Mouse (Mus musculus): ENCODE results near the gene Hsdl1. TPM values are rescaled to one million over a fixed set of nuclear protein-coding genes. Genes with fewer than 3 reads are reported as not detected.
A peak's percentile ranks its signal among the peaks of the same experiment; 100 is the strongest.

Hsdl1 gene
- polyA plus RNA-seq, 1 experiment from 2014 or later: 200 TPM

DNA sequence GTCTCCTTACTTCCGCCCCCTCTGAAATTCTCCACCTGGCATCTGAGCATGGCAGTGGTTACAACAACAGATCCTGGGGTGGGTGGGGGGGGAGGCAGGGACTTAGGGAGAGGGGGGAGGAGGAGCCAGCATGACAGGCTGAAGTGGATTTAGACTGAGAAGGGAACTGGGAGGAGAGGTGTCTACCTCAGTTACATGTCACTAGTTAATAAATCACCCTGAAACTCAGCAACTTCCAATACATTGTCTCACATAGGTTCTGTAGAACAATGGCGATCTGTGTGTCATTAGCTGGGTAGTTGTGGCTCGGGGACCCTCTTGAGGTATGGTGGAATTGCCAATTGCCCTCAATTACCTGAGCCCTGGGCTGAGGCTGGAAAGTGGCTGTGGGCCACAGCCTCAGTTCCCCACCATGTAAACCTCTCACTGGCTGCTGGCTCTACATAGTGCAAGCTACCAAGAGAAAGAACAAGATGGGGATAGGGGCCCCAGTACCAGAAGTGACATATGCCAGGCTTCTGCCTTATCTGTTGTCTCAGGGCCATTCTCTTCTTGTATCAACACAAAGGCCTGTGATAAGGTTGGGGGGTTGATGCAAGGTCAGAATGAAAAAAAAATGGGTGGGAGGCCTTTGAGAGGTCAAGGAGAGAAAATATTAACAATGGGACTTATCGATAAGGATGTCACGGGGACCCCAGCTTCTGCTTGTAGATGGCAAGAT lies 5.6 kb upstream of the Hsdl1 start:
- no peak for DNase-seq (ENCODE audit: low spot score)

DNA sequence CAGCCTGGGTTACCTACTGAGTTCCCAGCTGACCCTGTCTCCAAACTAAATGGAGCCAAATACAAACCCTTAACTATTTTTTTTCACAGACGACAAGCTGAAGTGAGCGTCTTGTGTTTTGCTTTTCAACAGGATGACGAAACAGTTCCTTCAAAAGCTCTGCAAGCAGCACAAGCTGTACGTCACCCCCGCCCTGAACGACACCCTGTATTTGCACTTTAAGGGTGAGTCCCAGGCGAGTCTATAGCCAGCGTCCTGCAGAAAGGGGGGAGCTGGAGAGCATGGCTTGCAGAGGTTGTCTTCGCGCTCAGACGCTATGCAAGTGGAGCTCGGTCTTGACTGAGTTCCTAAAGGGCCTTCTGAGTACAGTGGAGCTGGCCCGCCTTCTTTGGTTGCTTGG lies 4.1 kb upstream of the Hsdl1 start:
- no peak for DNase-seq (ENCODE audit: low spot score)

DNA sequence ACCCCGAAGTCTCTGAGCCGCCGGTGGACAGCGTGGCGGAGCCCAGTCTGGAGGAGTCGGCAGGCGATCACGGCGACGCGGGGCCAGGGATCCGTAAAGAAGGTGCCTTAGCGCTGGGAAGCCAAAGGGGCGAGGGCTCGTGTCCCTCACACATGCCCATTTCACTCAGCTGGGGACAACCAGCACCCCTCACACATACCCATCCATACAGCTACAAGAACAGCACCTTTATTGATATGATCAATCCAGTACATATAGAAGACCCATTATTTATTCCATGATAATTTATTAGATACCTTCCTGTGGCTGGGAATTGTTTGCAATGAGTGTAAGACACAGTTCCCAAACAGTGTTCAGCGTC lies 363 bp upstream of the Hsdl1 start:
- DNase-seq (ENCODE audit: low spot score): no peak

DNA sequence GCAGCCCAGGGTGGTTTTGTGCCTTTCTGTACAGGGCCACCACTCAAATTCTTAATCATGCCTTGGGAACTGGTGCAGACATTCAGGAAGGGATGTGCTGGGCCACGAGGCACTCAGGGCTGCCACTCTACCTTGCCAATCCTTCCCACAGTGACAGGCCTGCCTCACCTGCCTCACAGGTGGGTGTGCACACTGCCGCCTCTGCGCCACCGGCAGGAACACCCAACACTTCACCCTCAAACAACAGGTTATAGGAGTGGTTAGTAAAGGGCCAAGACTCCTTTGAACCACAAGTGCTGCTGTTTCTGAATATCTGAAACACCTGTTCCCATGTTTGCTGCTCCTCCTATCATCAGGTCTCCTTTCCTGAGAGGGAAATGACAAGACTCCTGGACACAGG lies 2.6 kb downstream of the Hsdl1 start:
- no peak for DNase-seq (ENCODE audit: low spot score)

DNA sequence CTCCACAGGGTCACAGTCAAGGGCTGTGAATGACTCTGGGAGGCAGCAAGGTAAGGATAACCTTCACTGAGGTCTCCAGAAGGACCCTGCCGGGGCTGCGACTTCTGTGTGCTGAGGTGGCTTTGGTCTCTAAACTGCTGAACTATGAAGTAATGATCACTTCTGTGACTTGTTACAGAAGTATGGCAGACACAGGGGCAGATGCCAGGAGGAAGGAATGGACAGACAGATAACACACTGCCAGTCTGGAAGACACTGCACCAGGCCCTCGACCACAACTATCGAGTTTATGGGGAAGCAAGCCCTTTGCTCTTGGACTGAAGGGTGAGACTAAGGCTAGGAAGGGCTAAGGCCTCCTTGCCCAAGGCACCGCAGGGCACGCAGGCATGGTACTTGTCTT lies 3.8 kb downstream of the Hsdl1 start:
- no peak for DNase-seq (ENCODE audit: low spot score)

DNA sequence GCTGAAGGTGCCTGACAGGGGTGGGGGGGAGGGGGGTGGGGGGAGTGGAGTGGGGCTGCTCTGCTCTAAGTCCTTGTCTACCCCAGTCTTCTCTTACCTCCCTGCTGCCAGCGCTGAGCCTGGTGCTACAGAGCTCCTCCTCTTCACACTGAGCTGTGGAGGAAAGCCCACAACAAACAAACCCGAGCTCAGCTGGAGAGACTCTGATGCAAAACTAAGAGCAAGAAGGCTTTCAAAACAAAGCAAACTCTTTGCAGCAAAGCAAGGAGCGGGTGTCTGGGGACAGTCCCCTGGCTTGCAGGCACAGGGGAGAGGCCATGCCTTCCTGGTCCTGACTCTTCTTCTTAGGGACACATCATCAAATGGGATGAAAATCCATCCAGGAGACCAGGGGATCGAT lies 5.1 kb downstream of the Hsdl1 start:
- peak; percentile 93 for DNase-seq (ENCODE audit: low spot score)

DNA sequence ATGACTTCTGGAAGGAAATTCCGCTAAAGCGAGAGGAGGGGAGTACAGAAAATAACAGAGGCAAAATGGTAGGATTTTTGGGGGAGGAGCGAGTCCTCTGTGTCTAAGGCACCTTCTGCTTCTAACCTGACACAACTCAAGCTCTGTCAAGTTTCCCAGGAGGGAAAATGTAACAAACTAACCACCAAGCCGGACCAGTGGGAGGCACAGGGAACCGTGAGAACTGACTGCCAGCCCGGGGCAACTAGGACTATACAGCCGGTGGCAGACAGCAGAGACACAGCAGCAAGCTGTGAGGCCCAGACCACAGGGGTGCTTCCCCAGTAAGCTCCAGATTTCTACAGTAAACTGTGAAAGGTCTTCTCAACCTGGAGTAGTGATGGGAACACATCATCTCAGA lies 6.0 kb downstream of the Hsdl1 start:
- DNase-seq (ENCODE audit: low spot score): no peak

DNA sequence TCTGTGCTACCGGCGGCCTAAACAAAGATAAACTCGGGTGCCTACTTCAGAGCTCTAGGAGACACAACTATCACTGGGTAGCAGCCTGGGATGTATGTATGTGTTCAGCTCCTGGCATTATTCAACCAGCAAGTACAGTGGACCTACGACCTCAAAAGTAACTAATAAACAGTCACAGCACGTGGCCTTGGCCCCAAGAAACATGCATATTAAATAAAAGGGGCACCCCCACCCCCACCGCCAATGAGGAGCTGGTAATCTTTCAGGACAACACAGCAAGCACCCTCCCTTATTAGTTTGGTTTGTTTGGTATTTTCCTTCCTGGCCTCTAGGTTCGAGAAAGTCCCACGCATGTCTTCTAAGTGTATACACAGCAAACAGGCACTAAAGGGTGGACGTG lies 6.7 kb downstream of the Hsdl1 start:
- no peak for DNase-seq (ENCODE audit: low spot score)

DNA sequence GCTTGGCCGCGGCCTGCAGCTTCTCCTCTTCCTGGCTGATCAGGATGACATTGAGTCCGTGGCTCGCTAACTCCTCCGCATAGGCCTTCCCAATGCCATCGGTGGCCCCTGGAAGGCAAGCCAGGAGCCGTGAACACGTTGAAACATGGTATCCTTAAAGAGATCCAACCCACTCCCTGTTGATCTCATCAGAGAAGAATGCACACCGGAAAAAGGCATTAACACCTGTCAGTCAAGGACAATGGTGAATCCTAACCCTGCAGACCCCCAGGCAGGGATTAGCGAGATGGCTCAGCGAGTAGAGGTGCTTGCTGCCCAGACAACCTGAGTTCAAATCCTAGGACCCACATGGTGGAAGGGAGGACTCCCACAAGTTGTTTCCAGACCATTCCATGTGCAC lies 8.6 kb downstream of the Hsdl1 start:
- no peak for DNase-seq (ENCODE audit: low spot score)

DNA sequence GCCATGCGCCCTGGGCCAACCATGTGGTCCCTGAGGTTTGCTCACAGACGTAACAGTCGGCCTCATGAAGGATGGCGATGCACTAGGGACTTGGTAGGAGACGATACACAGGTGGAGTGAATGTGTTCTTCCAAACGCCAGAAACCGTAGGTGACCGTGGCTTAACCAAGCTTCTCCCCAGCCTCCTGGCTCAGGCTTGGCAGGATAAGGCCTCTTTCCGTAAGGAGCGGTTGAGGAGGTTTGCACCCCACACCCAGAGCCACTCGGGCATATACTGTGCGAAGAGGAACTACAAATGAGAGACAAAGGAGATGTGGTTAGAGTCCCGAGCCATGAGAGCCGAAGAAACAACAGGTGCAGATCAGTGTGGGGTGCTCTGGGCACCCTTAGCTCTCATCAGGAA lies 11.1 kb downstream of the Hsdl1 start:
- DNase-seq (ENCODE audit: low spot score): peak; percentile 79

DNA sequence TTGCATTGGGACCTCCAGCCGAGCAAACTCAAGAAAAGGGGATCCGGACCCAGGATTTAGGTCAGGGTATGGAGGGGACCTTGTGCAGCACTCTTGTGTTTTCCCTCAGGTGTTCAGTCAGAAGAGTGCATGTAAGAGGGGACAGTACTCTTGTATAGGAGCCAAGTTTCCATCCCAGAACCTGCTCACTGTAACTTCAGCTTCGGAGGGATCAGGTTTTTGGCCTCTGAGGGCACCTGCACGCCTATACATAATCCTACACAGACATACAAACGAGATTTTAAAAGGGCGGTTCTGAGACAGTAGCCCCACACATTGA lies 15.6 kb downstream of the Hsdl1 start:
- DNase-seq (ENCODE audit: low spot score): no peak

DNA sequence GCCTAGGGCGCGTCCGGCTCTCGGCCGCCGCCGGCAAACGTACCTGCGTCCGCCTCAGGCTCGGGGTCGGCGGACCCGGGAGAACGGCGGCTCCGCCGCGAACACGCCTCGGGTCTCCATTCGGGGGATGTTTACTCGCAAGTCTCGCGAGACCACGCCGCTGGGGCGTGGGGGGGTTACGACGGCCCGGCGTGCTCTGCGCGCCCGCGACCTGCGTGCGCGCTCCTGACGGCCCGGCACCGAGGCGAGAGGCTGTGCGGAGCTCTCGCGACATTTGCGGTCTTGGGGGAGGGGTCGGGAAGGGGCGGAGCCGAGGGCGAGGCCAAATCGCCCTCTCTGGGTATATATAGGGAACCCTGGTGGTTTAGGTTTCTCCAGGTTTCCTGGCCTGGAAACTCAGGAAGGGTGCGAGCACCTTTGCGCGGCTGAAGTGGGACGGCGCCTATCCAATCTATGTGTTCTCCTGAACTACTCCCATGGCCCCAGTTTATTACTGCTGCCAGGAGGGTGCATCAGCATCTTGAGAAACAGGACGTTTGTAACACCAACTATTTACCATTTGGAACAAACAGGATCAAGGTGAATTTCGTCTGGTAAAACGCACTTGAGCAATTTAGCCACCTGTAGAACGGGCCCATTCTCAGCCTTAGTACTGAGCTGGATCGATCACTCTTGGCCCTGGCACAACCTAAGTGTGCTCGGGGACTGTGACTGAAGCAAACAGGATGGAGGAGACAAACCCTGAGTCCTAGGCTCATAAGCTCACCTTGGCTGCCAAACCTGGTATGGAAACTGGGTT lies 16.2 kb downstream of the Hsdl1 start, which contains the start of gene Mbtps1:
Mbtps1 (minus strand) TSS at position 133 of the 799 bp plus-strand sequence.
- DNase-seq (ENCODE audit: low spot score): peak; percentile 99

DNA sequence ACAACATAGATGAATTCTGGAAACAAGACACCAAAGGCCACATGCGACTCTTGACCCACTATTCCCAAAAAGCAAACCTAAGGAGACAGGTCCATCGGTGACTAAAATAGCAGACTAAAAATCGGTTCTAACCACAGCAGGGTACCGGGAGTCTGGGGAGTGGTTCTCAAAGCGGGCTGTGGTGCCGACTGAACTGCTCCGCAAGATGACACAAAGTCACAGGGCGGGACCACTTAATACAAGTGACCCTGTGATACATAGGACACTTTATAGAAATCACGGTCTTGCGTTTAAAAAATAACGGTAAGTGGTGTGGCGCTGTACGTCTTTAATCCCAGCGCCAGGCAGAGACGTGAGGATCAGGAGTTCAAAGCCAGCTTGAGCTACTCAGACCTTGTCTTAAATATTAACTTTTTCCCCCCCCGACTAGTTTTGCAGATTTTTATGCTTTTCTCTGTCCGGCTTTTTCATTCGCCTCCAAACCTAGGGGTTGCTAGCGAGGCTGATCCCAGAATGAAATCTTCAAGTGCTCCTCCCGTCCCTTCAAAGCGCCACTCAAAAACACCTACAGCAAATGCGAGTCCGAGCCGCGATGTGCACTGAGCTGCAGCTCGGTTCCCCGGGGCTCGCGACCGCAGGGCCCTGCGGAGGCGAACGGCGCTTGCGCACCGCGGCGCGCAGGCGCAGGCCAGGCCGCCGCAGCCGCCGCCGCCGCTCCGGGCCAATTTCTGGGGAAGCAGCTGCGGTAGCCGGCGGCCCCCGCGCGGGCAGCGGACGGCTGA lies 17.0 kb downstream of the Hsdl1 start:
- peak; percentile 92 for DNase-seq (ENCODE audit: low spot score)

DNA sequence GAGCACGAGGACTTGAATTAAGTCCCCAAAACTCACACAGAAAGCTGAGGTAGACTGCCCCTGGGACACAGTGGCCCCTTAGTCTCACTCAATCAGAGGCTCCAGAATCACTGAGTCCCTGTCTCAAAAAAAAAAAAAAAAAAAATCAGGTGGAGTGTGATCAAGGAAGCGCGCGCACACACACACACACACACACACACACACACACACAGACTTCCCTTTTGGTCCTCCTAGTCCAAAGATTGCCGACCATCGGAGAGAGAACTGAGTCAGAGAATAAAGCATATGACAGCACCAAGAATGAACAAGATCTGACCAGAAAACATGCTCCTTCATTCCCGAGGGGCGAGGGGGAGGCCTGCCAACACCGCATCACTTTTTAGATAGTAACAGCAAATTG lies 17.9 kb downstream of the Hsdl1 start:
- no peak for DNase-seq (ENCODE audit: low spot score)

DNA sequence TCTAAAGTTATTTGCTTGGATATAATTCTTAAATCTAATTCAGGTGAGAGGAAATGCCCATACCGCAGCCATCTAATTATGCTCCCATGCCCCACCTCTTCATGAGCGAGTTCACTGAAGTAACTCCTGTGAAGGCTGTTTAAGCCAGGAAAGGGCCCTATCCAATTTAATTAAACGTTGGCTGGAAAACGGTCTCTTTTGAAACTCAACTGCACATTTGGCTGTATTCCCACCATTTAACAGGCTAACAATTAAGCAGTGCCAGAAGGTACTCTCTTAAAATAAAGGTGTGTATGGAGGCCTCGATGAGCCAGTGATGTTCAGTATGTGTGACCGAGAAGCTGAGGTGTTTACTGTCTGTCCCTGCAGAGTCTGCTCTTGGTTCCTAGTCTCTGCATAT lies 19.1 kb downstream of the Hsdl1 start:
- no peak for DNase-seq (ENCODE audit: low spot score)

DNA sequence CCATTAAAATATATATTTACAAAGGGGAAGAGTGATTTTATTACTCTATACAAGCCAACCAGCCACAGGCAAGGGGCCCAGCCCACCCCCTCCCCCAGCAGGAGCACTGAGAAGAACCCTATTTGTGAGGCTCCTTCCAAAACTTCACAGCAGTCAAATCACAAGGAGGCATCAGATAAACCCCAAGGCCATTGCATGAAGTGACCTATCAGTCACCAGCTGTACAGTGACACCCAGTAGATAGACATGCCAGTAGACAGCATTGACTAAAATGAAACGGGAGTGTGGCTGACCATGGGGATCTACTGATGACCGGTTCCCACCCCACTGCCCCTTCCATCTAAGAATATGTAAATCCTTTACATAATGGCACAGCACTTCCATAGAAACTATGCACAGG lies 22.0 kb downstream of the Hsdl1 start:
- DNase-seq (ENCODE audit: low spot score): no peak

DNA sequence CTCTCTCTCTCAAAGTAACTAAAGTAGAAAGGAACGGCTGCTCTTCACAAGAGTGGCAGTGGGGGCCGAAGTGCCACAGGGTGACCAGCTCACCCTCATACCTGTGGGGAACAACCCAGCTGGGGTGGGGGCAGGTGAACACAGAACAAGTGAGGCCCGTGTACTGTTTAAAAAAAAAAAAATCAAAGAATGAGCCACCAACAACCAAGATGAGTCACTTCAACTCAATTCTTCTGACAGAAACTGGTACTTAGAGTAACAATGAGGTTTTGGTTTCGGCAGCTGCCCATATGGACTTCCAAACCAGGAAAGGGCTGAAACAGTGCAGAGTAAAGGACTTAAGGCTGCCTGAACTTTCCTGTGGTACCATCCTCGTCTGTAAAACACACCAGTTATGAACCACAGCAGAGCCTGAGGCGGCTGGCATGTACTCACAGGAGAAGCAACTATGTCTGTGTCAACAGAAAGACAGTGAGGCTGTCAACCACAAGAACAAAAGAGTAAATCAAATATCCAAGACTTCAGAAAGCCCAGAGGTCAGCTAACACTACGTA lies 26.3 kb downstream of the Hsdl1 start:
- no peak for DNase-seq (ENCODE audit: low spot score)

DNA sequence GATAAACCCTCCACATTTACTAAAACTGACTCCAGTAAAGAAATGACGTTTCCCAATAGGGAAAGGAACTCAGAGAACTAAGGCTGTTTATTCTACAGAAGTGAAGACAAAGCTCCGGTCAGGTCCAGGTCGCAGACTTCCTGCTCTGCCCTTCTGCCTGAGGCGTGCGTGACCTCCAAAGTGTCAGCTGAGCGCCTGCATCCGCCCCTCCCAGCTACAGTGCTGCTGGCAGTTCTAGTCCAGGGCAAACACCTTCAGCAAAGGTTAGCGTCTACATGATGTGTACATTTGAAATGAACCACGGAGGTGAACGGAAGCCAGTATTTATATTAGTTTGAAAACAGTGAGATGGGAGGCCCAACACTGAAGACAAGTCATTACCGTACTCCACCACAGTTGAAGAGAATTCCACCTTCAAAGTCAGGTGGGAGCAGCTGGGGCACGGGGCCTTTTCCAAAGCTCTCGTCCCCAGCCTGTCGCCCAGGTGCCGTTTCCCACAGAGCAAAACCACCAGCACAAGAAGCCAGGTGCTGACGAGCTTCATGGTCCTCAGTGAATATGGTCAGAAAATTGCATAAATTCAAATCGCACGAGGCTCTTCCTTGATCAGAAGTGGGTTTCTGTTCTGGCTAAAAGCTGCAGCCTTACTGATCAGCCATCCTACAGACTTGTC lies 27.8 kb downstream of the Hsdl1 start:
- no peak for DNase-seq (ENCODE audit: low spot score)

DNA sequence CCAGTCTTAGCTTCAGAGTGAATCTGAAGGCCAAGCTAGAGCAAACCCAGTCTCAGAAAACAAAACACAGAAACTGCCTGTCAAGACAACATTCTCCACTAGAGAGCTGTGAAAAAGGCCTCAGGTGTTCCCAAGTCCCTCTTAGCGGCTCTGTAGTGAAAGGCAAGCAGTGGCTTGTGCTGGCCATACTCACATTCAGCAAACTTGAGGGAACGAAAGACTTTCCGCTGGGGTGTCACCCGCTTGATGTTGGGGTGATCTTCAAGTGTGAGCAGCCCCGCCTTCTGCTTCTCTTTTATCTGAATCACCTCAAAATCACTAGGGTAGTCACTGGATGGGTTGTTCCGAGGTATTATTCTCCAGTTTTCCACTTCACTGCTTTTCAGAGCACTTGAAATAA lies 29.2 kb downstream of the Hsdl1 start:
- DNase-seq (ENCODE audit: low spot score): no peak

DNA sequence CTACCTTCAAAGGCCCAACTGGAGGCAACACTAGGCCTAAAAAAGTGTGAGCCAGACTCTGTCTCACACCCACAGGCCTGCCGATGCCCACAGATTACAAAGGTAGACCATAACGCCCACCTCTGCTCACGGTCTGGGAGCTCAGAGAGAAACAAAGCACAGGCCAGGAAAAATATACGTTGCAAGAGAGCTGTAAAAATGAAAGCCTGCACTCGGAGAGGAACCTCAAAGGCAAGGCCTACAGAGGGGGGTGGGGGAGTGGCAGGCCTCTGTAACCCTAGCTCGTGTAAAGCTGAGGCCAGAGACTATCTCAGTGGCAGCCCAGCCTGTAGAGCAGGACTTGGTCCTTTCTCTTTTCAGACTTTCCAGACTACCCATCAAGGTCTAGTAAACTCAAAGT lies 29.8 kb downstream of the Hsdl1 start:
- no peak for DNase-seq (ENCODE audit: low spot score)

DNA sequence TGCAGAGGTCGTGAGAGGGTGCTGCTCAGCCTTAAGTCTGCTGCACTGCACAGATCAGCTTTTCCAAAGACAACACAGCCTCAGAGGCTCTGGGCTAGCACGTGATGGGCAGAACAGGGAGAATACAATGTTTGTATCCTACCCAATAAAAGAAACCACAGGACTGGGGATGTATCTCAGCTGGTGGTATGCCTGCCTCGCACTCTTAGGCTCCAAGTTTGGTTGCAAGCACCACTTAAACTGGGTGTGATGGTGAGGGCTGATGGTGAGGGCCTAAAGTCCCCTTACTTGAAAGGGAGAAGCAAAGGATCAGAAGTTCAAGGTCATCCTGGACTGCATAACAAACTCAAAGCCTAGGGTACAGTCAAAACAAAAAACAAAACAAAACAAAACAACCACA lies 30.4 kb downstream of the Hsdl1 start:
- DNase-seq (ENCODE audit: low spot score): no peak

DNA sequence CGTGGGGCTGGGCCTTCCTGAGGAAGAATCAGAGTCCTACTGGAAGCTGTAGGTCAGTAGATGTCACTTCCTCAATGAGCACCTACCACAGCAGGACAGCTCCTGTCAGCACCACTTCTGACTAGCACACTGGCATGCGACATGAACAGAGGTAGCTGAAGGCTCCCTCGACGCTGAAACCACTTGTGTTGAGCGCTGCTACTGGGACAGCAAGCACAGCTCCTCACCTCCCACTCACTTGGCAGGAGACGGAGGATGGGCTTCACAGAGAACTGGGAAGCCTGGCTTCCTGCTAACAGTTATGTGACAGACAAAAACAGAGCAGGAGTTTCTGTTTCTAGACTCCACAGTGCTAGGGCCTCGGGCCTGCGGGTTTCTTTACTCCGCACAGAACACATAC lies 43.0 kb downstream of the Hsdl1 start:
- no peak for DNase-seq (ENCODE audit: low spot score)
